Mouse (Mus musculus): ENCODE data around the gene Trim13.

DNA sequence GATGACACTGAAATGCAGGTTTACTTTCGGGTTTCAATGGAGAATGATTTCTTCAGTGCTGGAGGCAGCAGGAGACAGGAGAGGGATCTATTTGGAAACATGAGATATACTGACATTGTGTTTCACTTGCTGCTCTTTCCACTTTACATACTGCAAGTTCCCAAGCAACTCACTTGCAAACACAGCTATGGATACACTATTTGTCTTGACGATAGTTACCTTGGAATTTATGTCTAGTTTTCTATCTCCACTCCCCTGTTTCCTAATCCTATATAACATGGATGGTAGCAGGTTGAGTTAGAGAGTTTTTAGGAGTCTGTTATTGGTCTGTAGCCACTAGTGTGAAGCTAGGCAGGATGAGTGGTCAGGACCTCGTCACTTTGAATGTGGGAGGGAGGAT is 9.1 kb downstream of the Trim13 start, which contains the start of gene Kcnrg:
- TF ChIP-seq CTCF (IDR thresholded peaks at IDR 0.05; ENCODE audit: low read depth, low read length) (no peak), POLR2A (IDR thresholded peaks at IDR 0.05; ENCODE audit: extremely low read depth, insufficient read depth, low read length) (no peak)
